Mouse (Mus musculus) ovary, postnatal 36 days (tissue): ENCODE measurements around the gene Prl2b1.

Source experiments
- DNase-seq: peaks from one replicate; pipeline ENCODE4 v3.0.0; 2022; ENCODE audit warnings: low spot score, mixed read lengths

The Prl2b1 gene

GRCm38 (mm10) chr13:27390746-27391145 is at the start of gene Prl2b1:
Gene Prl2b1 (minus strand): TSS chr13:27390846.
- no peak for DNase-seq

- no peak for DNase-seq
Observed at GRCm38 (mm10) chr13:27438588-27438987, 47.9 kb upstream of the Prl2b1 start, which contains the start of gene Prl8a6. Gene Prl8a6 (minus strand): TSS chr13:27438688.

- no peak for DNase-seq
Observed at GRCm38 (mm10) chr13:27433159-27433558, 42.5 kb upstream of the Prl2b1 start.

DNA sequence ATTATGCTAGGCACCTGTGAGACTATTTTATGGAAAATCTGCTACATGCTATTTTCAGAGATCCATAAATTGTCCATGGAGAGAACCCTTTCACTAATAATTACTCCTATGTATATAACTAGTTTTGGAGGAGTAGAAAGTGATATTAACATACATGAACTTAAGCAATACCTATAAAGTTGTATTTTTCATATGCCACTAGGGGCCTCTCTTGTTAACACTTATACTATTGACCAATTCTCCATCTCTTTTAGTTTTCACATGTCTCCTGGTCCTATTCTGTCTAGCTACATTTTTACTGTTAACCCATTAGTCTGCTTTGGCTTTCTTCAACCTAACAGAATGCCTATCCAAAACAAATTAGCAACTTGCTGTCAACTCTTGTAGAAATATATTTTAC is 23.0 kb upstream of the Prl2b1 start:
- no peak for DNase-seq

GRCm38 (mm10) chr13:27399061-27399724 is 8.5 kb upstream of the Prl2b1 start:
- no peak for DNase-seq

- no peak for DNase-seq
Observed at GRCm38 (mm10) chr13:27345373-27345772, 45.3 kb downstream of the Prl2b1 start, which contains the start of gene Prl8a2. Gene Prl8a2 (plus strand): TSS chr13:27345673.

GRCm38 (mm10) chr13:27342733-27343275 is 47.8 kb downstream of the Prl2b1 start:
- DNase-seq, result no peak

GRCm38 (mm10) chr13:27334989-27335388 is 55.7 kb downstream of the Prl2b1 start:
- DNase-seq, result no peak
